Mouse (Mus musculus) midbrain, embryonic 12.5 days (tissue): Measurements from ENCODE around the gene Igf1r. TPM values are rescaled to one million over a fixed set of nuclear protein-coding genes. Genes with fewer than 3 reads are reported as not detected.

Source experiments
- ATAC-seq: fragments of 200-750 bp; cut with Nextera tagmentation; 2 replicates; pipeline ENCODE4 v1.8.0; 2017; ENCODE audit warnings: low read depth, moderate TSS enrichment, moderate library complexity; ENCODE audit not compliant: low FRiP score
- H3K27ac ChIP-seq: fragments of 300-500 bp; sonication (generic); replicated peaks from 2 replicates; pipeline ENCODE4 v1.5.1; 2016; ENCODE audit warnings: mild to moderate bottlenecking
- H3K27me3 ChIP-seq: fragments of 300-500 bp; sonication (generic); 2 replicates; pipeline ENCODE4 v1.6.1; 2016; ENCODE audit warnings: mild to moderate bottlenecking
- H3K36me3 ChIP-seq: fragments of 300-500 bp; sonication (generic); 2 replicates; pipeline ENCODE4 v1.6.1; 2016
- H3K4me1 ChIP-seq: fragments of 300-500 bp; sonication (generic); 2 replicates; pipeline ENCODE4 v1.6.1; 2016
- H3K4me2 ChIP-seq: fragments of 300-500 bp; sonication (generic); replicated peaks from 2 replicates; pipeline ENCODE4 v1.6.1; 2016; ENCODE audit warnings: mild to moderate bottlenecking, moderate library complexity
- H3K4me3 ChIP-seq: fragments of 300-500 bp; sonication (generic); 2 replicates; pipeline ENCODE4 v1.5.1; 2016; ENCODE audit warnings: mild to moderate bottlenecking
- H3K9ac ChIP-seq: fragments of 300-500 bp; sonication (generic); replicated peaks from 2 replicates; pipeline ENCODE4 v1.6.1; 2016; ENCODE audit warnings: mild to moderate bottlenecking, moderate library complexity
- H3K9me3 ChIP-seq: fragments of 300-500 bp; sonication (generic); 2 replicates; pipeline ENCODE4 v1.6.1; 2016; ENCODE audit warnings: mild to moderate bottlenecking
- WGBS: fragments of 180-500 bp; shearing (Covaris S2); methylation state at CpG from one replicate; pipeline ENCODE4 v1.1.7; 2016; 5-methylcytosine and 5-hydroxymethylcytosine counted together
- polyA plus RNA-seq: library from polyadenylated mRNA; unstranded; fragments of >200 nt; fragmentation: Nextera tagmentation; extraction: Ambion mirVana; gene quantifications from 2 replicates; pipeline ENCODE4 v1.2.1, GENCODE M21; 2016

Gene Igf1r
- polyA plus RNA-seq, 1 experiment from 2014 or later, result 37.6 TPM

DNA sequence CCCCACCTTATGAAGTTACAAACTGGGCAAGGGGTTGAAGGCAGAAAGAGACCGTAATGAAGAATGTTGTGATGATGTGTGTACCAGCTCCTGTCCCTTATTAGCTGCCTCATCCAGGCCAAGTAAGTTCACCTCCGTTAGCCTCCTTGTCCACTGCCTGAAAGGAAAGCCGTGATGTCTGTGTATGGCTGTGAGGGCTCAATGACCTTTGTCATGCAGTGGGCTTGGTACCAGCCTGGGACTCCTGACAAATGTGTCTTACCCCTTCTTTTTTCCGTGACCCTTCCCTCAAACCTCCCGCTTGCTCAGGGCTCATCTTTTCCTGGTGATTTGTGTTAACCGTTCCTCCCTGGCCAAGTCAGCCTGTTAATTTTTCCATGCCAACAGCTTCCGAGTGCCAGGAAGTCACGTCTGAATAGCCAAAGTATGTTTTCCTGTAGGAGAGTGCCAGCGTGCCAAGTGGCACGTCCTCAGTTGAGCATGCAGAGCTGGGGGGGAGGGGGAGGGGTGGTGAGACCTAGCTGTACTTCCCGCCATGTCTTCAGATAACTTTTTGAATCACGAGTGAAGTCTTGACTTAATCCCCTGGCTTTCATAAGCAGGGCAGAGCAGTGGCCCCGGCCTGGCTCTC, 178.4 kb downstream of the Igf1r start:
- Histone ChIP-seq H3K4me3 (no peak overlapping the region), H3K4me1 (peaks cover 50% of the 10 kb centered on the region), H3K9ac (no peak overlapping the region), H3K36me3 (no peaks in the 10 kb centered on the region), H3K27me3 (no peaks in the 10 kb centered on the region), H3K27ac (no peak overlapping the region), H3K4me2 (no peak overlapping the region), H3K9me3 (no peaks in the 10 kb centered on the region)
- 62% methylated on average over 13 of the region's 13 CpGs for whole genome bisulfite sequencing
- no peak for ATAC-seq

DNA sequence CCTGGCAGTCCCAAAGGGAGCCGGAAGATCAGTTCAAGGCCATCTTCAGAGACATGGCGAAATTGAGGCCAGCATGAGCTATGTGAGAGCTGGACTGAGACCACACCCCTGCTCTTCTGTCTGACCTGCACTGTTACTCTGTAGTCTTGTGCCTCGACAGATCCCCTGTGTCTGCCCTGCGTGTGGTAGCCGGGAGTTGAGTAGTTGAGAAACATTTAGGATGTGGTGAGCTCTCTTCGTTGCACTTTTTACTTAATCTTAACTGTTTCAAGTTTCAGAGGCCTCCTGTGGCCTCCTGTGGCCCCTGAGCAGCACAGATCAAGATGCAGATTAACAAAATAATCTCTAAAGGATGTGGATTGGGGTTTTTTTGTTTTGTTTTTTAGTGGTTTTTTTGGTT, 181.1 kb downstream of the Igf1r start:
- Histone ChIP-seq H3K9me3 (no peaks in the 10 kb centered on the region), H3K4me1 (peaks cover 38% of the 10 kb centered on the region), H3K27ac (no peak overlapping the region), H3K36me3 (no peaks in the 10 kb centered on the region), H3K27me3 (no peaks in the 10 kb centered on the region), H3K4me2 (no peak overlapping the region), H3K4me3 (no peak overlapping the region), H3K9ac (no peak overlapping the region)
- 43% methylated on average over 6 of the region's 6 CpGs for WGBS
- ATAC-seq, result no peak

DNA sequence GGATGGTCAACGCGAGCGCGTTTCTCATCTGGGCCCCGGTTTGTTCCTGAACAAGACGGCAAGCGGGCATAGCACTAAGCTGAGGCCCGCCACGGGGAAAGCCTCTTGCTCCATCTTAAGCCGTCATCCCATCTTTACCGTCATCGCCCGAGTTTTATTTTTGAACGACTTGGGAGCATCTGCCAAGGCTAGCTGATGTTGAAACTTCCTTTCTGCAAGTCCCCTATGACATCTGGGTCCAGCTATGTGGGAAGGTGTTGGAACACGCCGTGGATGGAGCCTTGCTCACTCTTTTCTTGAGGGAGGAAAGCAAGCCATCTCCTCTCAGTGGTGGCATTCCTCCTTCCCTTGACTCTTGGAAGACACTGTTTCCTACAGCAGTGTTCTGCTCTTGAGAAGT, 182.3 kb downstream of the Igf1r start:
- Histone ChIP-seq H3K4me3 (no peak overlapping the region), H3K9me3 (no peaks in the 10 kb centered on the region), H3K9ac (no peak overlapping the region), H3K27ac (no peak overlapping the region), H3K27me3 (no peaks in the 10 kb centered on the region), H3K4me2 (no peak overlapping the region), H3K4me1 (peaks cover 36% of the 10 kb centered on the region), H3K36me3 (no peaks in the 10 kb centered on the region)
- ATAC-seq, result no peak
- WGBS, result 92% methylated on average over 16 of the region's 16 CpGs

DNA sequence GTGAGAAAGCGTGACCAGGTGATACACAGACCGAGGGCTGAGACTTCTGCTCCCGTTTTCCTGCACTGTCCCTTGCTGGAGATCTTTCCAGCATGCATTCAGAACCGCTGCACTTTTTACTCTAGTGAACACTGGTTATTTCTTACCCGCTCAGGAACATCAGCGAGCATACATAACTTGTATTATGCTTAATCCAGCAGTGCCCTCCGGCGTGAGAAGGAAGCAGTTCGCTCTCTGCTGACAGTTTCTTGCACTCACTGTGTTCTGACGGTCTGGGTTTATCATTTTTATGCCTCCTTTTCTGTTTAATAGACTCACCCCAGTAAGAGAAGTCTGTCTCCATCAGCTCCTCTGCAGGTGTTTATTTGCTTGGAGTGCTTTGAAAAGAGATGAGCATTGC, 183.4 kb downstream of the Igf1r start:
- no peaks in the 10 kb centered on the region for H3K9me3 ChIP-seq
- H3K27me3 ChIP-seq, result no peaks in the 10 kb centered on the region
- ATAC-seq, result no peak
- peaks cover 26% of the 10 kb centered on the region for H3K4me1 ChIP-seq
- WGBS, result 83% methylated on average over 10 of the region's 10 CpGs
- no peak overlapping the region for H3K27ac ChIP-seq
- no peak overlapping the region for H3K4me3 ChIP-seq
- H3K36me3 ChIP-seq, result no peaks in the 10 kb centered on the region
- no peak overlapping the region for H3K9ac ChIP-seq
- H3K4me2 ChIP-seq, result no peak overlapping the region

DNA sequence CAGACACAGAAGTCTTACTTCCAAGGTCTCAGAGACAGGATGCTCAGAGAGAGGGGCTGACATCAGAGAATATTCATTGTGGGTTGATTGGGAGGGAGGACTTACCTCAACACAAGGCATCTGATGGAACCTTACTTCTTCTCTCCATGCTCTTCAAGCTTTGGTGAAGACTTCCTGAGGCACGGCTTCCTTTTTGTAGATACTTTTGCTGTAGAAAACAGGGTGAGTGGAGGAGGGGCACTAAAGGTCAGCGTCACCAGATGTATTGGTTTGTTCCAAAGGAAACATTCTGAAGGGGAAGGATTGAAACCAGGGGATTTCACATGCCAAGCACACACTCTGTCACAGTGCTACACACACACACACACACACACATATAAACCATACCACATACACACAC, 186.8 kb downstream of the Igf1r start:
- Histone ChIP-seq H3K4me1 (no peaks in the 10 kb centered on the region; the same call in 1 of the 2 replicates), H3K27ac (no peak overlapping the region), H3K36me3 (no peaks in the 10 kb centered on the region), H3K9ac (no peak overlapping the region), H3K4me2 (no peak overlapping the region), H3K27me3 (no peaks in the 10 kb centered on the region), H3K4me3 (no peak overlapping the region), H3K9me3 (no peaks in the 10 kb centered on the region)
- 80% methylated on average over 2 of the region's 2 CpGs for WGBS
- ATAC-seq, result no peak

DNA sequence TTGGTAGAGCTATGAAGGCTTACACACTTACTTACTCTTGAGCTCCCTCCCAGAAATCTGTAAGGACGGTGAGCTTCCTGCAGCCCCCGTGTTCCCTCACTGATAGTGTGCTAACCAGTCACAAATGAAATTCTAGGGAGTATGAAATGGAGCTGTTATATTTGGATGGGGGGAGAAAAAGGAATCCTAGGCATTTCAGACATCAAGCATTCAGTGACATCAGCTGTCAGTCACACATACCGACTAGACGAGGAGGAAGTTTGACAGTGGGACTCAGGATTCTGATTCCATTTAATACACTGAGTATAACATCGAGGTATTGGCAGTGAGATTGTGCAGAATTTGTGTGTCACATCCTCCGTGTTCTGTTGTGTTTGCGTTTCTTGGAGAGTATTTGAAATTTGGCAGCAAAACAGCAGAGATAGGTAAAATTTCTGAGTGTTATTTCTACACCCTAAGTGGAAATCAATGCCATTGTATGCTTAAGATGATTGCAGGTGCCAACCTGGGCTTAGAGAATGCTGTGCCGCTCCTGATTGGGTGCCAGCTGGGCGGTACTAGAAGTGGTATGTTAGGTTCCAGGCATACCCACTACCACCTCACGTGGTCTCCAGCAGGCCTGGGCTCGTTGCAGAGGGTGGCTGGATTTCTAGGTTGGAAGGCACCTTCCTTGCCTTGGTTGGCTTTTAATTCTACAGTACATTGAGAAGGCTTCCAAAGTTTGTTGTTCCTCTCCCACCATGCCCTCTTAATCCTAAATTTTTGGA, 187.6 kb downstream of the Igf1r start:
- Histone ChIP-seq H3K4me3 (no peak overlapping the region), H3K9me3 (no peaks in the 10 kb centered on the region), H3K27me3 (no peaks in the 10 kb centered on the region), H3K27ac (no peak overlapping the region), H3K9ac (no peak overlapping the region), H3K4me1 (no peaks in the 10 kb centered on the region; the same call in 1 of the 2 replicates), H3K36me3 (no peaks in the 10 kb centered on the region), H3K4me2 (no peak overlapping the region)
- WGBS, result 82% methylated on average over 11 of the region's 11 CpGs
- no peak for ATAC-seq

DNA sequence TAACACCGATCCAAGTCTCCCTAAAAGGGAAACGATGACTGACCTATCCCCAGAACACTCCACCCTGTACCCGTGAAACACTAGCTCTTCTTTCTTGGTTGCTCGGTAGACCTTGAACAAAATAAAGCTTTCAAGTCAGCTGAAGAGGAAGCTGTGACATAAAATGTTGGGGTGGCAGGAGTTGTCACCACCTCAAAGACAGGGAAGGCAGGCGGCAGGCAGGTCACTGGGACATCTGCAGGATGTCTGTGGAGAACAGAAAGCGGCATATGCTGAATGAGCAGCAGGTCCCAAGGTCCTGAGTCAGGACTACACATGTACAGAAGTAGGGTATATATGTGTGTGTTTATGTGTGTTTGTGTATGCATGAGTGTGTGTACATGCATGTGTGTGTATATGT, 191.6 kb downstream of the Igf1r start:
- ATAC-seq, result no peak
- Histone ChIP-seq H3K4me3 (no peak overlapping the region), H3K4me1 (peaks cover 17% of the 10 kb centered on the region), H3K36me3 (no peaks in the 10 kb centered on the region), H3K9ac (no peak overlapping the region), H3K9me3 (no peaks in the 10 kb centered on the region), H3K27me3 (no peaks in the 10 kb centered on the region), H3K27ac (no peak overlapping the region), H3K4me2 (no peak overlapping the region)
- WGBS, result 75% methylated on average over 6 of the region's 6 CpGs

DNA sequence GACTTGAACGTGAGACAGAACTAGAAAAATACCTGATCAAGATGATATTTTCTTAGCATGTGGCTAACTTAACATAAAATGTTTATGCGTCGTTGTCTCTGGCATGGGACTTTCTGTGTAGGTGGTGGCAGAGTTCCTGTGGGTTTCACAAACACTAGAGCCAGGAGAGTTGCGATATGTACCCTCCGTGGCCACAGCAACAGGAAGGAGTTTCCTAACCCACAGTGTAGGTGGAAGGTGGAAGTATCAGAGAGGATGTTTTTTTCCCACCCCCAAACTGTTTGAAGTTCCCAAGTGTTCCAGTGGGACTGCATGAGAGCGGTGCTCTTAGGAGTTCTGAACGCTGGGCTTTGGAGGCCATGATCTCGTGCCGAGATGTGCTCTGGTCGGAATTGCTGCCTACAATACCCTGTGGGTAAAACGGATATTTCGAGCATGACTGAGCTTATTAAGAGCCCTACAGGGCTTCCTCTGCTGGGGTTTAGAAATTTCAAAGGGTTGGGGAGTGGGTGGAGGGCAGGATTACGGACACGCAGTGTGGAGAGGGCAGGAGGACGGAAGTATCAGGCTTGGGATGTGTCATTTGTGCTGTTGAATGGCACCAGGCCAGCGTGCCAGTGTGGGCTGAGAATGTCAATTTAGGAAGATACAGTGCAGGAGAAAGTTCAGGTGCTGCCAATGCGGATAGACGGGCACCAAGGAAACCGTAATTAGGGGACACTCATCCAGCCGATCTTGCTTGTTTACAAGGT, 195.8 kb downstream of the Igf1r start:
- no peaks in the 10 kb centered on the region for H3K9me3 ChIP-seq
- H3K4me2 ChIP-seq, result no peak overlapping the region
- WGBS, result 33% methylated on average over 20 of the region's 20 CpGs
- no peaks in the 10 kb centered on the region for H3K36me3 ChIP-seq
- ATAC-seq, result peak; percentile 34; the same call in 1 of the 2 replicates
- peaks cover 20% of the 10 kb centered on the region for H3K4me1 ChIP-seq
- no peak overlapping the region for H3K27ac ChIP-seq
- H3K9ac ChIP-seq, result no peak overlapping the region
- no peak overlapping the region for H3K4me3 ChIP-seq
- no peaks in the 10 kb centered on the region for H3K27me3 ChIP-seq

DNA sequence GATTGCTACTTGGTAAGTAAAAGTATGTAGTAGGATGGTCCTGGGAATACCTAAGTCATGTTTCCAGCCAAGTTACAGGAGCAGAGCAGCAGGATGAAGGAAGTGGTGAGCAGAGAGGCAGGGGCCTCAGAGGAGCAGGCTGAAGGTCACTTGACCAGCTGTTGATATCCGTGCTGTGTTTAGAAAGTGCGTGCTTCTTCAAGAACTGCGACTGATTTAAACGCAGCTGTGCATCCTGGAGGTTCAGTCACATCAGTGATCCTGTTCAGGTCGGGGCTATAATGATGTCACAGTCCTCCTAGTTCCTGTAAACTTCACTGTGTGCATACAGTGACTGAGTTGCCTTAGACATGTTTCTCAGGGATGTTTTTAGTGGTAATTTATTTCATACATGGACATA, 199.3 kb downstream of the Igf1r start:
- H3K9me3 ChIP-seq, result no peaks in the 10 kb centered on the region
- no peak overlapping the region for H3K4me3 ChIP-seq
- no peak overlapping the region for H3K27ac ChIP-seq
- no peak overlapping the region for H3K9ac ChIP-seq
- H3K36me3 ChIP-seq, result no peaks in the 10 kb centered on the region
- H3K27me3 ChIP-seq, result no peaks in the 10 kb centered on the region
- H3K4me2 ChIP-seq, result no peak overlapping the region
- peaks cover 39% of the 10 kb centered on the region for H3K4me1 ChIP-seq
- WGBS, result 65% methylated on average over 5 of the region's 5 CpGs
- no peak for ATAC-seq

DNA sequence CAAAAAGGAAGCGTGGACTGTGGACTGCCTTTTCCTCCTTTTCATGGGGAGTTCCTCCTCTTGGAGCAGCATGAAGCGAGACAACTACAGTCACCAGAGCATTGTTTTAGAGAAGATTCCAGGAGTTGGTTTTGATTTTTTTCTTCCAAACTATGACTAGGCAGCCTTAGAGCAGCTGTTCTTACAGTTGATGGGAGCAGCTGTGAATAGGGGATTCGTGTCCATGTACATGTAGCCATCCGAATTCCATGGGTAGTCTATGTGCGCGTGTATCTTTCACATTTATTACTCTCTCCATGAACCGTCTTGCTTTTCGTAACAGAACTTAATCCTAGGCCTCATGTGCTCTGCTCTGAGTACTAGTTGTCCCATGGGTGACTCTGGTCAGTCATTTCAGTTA, 199.8 kb downstream of the Igf1r start:
- Histone ChIP-seq H3K9ac (no peak overlapping the region), H3K36me3 (no peaks in the 10 kb centered on the region), H3K9me3 (no peaks in the 10 kb centered on the region), H3K4me1 (peaks cover 38% of the 10 kb centered on the region), H3K27ac (no peak overlapping the region), H3K4me2 (no peak overlapping the region), H3K4me3 (no peak overlapping the region), H3K27me3 (no peaks in the 10 kb centered on the region)
- ATAC-seq, result no peak
- 90% methylated on average over 8 of the region's 8 CpGs for WGBS

DNA sequence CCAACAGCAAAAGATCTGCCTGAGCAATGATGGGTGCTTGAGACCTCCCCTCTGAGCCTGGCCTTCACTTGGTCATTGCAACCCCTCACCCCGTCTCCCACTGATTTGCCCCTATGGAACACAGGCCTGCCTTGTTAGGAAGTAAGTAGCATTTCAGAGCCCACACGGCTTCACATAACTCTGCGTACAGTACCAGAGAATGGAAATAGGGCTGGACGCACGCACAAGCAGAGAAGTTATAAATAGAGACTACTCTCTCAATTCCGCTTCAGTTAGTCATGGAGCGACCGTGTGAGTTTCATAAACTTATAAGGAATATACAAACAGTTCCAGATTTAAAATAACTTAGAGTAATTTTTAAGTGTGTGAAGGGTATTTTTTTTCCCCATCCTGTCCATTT, 200.6 kb downstream of the Igf1r start:
- ATAC-seq, result no peak
- WGBS, result 84% methylated on average over 8 of the region's 8 CpGs
- Histone ChIP-seq H3K4me3 (no peak overlapping the region), H3K27ac (no peak overlapping the region), H3K9me3 (no peaks in the 10 kb centered on the region), H3K4me1 (peaks cover 30% of the 10 kb centered on the region), H3K36me3 (no peaks in the 10 kb centered on the region), H3K27me3 (no peaks in the 10 kb centered on the region), H3K4me2 (no peak overlapping the region), H3K9ac (no peak overlapping the region)

DNA sequence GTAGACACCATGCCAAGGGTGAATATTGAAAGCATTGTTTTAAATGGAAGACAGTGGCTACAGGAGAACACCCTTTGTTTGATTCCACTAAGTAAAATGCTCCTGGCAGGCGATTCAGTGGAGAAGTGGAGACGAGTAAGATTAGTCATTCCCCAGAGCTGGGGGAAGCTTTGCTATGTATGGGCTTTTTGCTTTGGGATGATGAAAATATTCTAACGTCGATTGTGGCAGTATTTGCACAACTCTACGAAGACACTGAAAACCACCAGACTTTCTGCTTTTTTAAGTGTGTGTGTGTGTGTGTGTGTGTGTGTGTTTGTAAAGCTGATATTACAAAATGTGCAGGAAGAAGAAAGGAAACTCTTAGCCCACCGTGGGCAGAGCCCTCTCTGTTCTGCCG, 202.0 kb downstream of the Igf1r start:
- H3K9ac ChIP-seq, result no peak overlapping the region
- no peak overlapping the region for H3K4me2 ChIP-seq
- 52% methylated on average over 7 of the region's 7 CpGs for WGBS
- H3K36me3 ChIP-seq, result no peaks in the 10 kb centered on the region
- no peak overlapping the region for H3K4me3 ChIP-seq
- peak overlapping the region; percentile 26 for H3K27ac ChIP-seq
- H3K9me3 ChIP-seq, result no peaks in the 10 kb centered on the region
- ATAC-seq, result no peak
- H3K27me3 ChIP-seq, result no peaks in the 10 kb centered on the region
- H3K4me1 ChIP-seq, result peaks cover 21% of the 10 kb centered on the region
